Mouse (Mus musculus) adrenal gland, adult 18-20 months (tissue): ENCODE measurements around the gene Gramd1b. TPM values are rescaled to one million over a fixed set of nuclear protein-coding genes. Genes with fewer than 3 reads are reported as not detected.

Source experiments
- DNase-seq, 2 experiments: peaks; one replicate each; pipeline ENCODE4 v3.0.0; 2021 to 2022; ENCODE audit warnings: low spot score in 2 of 2
- total RNA-seq, 2 experiments: library from RNA; stranded (reverse); gene quantifications; 1 replicate in 1 of 2; 2 replicates in 1 of 2; pipeline ENCODE4 v1.2.3; 2021

The Gramd1b gene
- total RNA-seq, 2 experiments from 2014 or later = 440 to 1,090 TPM

GRCm38 (mm10) chr9:40375518-40375917 is 155.7 kb downstream of the Gramd1b start:
- no peak for DNase-seq

DNA sequence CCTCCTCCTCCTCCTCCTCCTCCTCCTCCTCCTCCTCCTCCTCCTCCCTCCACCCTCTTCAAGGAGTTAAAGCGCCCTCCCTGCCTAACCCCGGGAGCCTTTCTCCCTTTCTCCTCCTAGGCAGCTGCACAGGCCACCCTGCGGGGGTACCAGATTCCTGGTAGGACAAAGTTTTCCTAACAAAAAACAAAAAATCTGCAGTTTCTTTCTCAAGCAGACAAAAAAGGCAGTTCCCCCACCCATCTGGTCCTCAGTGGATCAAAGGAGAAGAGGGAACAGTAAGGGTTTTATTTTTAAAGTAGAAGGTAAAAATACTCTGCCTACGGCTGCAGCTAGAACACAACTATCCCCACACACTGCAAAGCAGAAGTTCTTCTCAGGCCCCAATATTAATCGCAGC is 156.2 kb downstream of the Gramd1b start:
- DNase-seq = no peak

- DNase-seq = no peak
These were observed 156.6 kb downstream of the Gramd1b start for GRCm38 (mm10) chr9:40374533-40374971.

DNA sequence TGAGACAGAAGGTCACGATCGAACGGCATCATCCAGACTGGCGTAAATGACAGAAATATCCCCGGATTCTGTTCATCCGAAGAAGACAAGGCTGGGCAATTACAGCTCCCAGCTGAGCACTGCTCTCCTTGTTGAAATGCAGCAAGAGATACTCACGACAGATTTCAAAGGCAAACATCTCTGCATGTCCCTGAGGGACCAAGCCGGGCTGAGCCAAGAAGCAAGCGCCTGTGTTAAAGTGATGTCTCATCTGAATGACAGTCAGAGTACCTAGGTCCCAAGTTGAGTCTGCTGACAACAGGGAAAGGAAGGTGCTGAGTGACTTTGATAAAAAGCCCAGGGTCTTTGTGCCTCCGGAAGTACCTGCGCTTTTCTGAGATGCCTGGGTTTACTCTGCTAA is 157.1 kb downstream of the Gramd1b start:
- DNase-seq = no peak

DNA sequence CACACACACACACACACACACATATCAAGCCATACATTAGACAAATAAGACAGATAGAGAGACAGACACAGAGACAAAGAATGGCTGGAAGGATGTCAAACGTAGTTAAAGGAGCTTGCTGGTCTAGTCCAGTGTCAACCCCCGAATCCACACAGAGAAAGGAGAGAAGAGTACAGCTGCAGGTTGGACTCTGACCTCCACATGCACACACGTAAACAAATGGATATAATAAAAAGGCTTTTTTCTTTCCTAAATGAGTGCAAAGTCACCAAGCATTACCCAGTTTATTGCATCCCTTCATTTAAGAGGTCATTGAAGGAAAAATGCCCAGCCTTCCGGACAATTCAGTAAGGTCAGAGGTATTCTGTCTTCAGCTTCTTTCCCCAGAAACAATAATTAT is 161.0 kb downstream of the Gramd1b start:
- DNase-seq = no peak

DNA sequence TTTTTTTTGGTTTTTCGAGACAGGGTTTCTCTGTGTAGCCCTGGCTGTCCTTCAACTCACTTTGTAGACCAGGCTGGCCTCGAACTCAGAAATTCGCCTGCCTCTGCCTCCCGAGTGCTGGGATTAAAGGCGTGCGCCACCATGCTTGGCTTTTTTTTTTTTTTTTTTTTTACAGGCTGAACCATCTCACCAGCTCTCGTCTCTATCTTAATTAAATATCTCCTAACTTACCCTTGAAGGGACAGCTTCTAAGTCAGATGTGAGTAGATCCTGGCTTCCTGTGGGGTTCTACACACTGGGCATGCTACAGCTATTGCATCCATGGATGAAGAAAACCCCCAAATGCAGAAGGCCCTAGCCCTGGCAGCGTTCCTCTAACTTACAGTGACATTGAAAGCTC is 164.4 kb downstream of the Gramd1b start:
- no peak for DNase-seq

GRCm38 (mm10) chr9:40364312-40364711 is 166.9 kb downstream of the Gramd1b start:
- no peak for DNase-seq

DNA sequence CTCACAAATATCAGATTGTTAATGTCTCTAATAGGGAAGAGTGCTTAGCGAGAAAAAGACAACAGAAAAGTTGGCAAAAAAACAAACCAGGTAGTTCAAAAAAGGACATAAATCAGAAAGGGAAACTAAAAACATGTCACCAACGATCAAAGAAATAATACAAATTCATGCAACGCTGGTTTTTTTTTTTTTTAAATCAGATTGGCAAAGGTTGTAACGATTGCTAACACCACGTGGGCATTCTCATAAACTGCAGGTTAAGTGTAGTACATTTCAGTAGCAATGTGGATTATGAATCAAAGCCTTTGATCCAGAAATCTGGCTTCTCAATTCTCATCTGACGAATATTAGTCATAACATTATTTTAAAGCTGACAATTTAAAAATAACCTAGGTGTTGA is 169.2 kb downstream of the Gramd1b start:
- no peak for DNase-seq

GRCm38 (mm10) chr9:40358408-40358896 is 172.7 kb downstream of the Gramd1b start:
- DNase-seq = no peak

GRCm38 (mm10) chr9:40356768-40357446 is 174.3 kb downstream of the Gramd1b start:
- DNase-seq = no peak

DNA sequence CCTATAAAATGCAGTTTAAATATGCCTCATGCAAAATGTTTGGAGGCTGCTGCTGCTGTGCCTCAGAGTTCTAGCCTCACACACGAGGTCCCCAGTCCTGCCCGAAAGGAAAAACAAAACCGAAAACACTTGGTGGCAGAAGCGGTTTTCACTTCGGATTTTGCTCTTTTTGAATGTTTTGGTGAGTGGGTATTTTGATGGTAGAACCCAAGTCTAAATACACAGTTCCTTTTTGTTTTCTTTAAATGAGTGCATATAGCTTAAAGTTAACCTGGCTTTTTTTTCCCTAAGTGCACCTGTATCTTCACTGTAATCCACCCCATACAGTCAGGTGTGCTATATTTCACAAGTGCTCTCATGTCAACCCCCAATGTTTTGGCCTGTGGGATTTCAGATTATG is 174.8 kb downstream of the Gramd1b start:
- no peak for DNase-seq

DNA sequence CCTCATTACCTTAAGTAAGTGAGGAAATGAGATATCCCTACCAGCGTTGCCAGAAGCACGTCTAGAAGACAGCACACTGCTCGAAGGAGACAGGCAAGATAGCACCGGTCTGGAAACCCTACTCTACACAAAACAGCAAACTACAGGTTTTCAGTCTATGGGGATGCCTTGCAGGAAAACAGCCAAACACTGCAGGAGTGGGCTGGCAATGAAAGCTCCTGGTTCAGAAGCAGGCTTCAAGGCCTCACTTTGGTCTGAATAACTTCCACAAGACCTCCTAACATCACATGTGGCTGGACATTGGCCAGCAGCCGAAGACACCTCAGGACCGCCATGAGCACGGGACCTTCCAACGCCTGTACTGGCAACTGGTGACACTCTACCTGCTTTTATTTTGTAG is 175.8 kb downstream of the Gramd1b start:
- no peak for DNase-seq

GRCm38 (mm10) chr9:40353596-40353995 is 177.6 kb downstream of the Gramd1b start:
- no peak for DNase-seq

DNA sequence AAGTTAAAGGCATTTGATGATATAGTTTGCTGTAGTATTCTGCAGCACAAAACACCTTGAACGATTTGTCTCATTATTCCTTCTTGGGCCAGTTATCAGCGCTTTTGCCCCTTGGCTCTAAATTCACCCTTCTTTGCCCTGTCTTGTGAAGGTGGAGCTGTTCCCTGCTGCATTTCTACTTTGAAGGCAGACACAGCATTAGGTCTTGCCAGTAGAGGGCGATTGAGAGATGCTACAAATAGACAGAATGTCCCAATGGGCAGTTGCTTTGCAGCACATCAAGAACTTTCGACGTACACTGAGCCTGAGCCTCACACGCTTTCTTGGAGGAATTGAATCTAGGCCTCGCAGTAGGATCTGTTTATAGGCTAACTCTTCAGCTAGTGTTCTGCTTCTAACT is 180.5 kb downstream of the Gramd1b start:
- DNase-seq = no peak

- no peak for DNase-seq
These were observed 181.1 kb downstream of the Gramd1b start for GRCm38 (mm10) chr9:40350052-40350451.

DNA sequence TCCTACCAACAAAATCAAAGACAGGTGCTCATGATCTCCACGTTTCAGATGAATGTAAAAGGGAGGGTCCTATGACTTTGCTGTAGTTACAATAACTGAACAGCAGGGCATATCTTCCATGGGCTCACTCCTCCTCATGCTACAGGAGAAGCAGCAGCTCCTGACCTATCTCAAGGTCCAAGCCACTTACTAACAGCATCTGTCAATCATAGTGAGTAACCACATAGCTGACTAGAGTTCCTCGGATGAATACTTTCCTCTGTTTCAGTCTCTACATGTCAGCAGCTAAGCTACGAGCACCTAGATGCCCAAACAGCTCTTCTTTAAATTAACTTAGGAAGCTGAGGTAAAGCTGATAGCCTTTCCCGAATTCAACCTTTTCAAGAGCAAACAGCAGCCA is 181.6 kb downstream of the Gramd1b start:
- no peak for DNase-seq

GRCm38 (mm10) chr9:40348714-40349233 is 182.4 kb downstream of the Gramd1b start:
- DNase-seq = no peak

DNA sequence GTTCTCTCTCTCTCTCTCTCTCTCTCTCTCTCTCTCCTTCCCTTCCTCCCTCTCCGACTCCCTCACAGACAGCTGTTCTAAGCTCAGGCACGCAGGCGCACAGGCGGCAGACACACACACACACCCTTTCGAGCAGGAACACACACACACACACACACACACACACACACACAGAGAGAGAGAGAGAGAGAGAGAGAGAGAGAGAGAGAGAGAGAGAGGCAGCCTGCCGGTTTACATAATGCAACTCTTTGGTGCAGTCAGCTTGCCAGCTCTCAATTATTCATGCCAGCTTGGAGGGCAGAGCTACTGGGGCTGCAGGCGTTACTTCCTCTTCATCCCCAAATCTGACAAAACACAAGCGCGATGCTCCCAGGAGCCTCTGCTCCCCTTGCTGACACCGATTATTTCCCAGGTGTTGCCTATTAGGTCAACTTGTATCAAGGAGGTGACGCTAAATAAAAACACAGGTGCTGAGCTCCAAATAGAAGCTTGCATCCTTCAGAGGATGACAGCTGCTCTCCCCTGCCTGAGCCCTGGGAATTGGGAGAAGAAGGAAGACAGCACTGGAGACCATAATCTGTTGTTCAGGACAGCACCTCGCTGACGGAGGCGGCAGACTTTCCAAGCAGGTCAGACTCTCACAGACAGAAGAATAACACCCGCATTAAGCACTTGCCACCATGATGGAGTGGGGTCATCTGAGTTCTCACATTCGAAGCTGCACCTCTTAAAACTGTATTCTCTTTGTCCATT is 184.8 kb downstream of the Gramd1b start:
- no peak for DNase-seq

DNA sequence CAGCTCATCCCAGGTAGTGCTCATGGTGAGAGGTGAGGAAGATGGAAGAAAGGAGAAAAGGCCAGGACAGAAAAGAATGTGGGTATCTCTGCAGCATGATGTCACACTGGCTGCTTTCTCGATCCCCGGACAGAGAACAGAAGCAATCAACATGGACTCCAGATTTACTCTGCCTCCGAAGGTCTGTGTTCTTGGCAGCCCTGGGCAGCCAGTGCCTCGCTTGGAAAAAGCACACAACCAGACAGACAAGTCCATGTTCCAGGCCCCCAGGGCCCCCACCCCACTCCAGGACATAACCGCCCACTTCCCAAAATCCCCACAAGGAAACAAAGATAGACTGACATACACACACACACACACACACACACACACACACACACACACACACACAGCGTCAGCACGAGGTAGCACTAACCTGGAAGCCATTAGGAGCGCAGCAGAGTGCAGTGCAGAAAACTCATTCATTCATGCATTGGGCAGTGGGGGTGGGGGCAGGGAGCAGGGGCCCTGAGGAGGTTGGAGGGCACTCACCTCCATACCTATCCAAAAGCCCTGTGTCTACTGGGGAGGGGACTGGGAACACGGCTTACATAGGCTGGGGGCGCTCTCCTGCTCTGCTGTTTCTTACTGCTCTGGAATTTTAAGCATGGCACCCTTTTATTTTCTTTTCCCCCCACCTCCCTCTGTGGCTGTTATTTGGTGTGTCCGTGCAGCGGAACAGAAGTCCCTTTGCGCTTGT is 185.5 kb downstream of the Gramd1b start:
- DNase-seq = no peak

GRCm38 (mm10) chr9:40344801-40345492 is 186.2 kb downstream of the Gramd1b start:
- DNase-seq = no peak

DNA sequence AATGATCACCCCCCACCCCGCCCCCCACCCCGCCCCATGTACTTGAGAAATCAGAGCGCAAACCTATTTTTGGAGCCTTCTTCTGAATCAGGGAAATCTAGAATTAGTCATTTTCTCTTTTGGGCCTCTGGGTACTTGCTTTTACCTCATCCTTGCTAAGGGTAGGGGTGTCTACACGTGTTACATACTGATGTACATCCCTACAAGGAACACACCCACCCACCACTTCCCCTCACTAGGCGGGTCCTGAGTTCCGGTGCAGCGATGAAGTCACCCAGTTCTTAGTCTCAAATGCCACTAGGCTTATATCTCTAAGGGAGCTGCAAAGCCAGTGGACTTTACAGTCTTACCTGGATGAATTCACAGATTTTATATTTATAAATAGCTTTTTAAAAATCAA is 187.4 kb downstream of the Gramd1b start:
- DNase-seq = no peak
